Mouse (Mus musculus): ENCODE results near the gene Flrt1. TPM values are rescaled to one million over a fixed set of nuclear protein-coding genes. Genes with fewer than 3 reads are reported as not detected.

Gene Flrt1
- polyA plus RNA-seq, 1 experiment from 2014 or later = not detected

DNA sequence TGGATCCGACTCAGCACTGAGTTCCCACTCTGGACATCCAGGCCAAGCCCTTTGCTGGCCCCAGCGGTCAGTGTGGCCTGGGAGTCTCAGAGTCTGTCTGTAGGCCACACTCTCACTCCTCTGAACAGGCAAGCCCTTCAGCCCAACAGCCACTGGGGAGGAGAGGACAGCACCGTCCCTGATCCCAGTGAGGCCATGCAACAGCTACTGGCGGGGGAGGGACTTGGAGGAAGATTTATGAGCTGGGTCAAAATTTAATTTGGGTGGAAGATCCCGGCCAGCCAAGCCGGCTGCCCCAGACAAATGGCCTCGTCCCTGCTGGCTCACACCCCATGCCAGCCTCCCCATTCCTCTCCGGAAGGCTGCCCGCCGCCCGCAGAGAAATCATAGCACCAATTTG is 15.7 kb upstream of the Flrt1 start:
- H3K27ac ChIP-seq = no peak overlapping the region
- no peak overlapping the region for H3K4me3 ChIP-seq (ENCODE audit: inconsistent target)

DNA sequence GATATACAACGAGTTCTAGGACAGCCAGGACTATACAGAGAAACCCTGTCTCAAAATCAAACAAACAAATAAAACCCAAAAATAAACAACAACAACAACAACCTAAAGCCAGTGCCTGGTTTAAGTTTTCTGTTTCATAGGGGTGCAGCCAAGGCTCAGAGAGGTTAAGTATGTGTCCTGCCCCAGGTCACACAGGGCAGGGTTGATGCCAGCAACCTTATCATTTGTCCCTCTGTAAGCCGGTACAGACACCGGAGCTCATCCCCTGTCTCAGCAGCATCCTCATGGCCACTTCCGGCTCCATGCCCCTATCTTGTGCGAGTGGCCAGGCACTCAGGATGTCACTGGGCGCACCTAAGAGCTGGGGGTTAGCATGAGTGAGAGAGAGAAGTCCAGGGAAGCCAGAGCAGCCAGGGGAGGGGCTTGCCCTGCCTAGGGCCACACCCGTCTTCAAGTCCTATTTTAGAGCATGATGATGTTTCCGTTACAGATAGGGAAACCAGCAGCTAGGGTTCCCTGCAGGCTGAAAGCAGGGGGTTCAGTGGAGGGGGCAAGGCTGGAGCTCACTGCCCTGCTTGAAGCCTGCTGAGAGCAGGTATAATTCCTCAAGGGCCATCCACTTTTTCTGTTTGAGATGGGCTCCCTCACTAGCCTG is 12.3 kb upstream of the Flrt1 start:
- Histone ChIP-seq H3K27ac (no peak overlapping the region), H3K4me3 (ENCODE audit: inconsistent target) (no peak overlapping the region)
- WGBS (ENCODE audit: missing documents) = 42% methylated on average over 7 of the region's 8 CpGs

More for the DNA sequence above, 15.7 kb upstream of the Flrt1 start:
- Histone ChIP-seq H3K36me3 (ENCODE audit: inconsistent target) (no peaks in the 10 kb centered on the region), H3K79me2 (ENCODE audit: inconsistent target) (no peaks in the 10 kb centered on the region)
- 89% methylated on average over 11 of the region's 11 CpGs for WGBS (ENCODE audit: missing documents)

DNA sequence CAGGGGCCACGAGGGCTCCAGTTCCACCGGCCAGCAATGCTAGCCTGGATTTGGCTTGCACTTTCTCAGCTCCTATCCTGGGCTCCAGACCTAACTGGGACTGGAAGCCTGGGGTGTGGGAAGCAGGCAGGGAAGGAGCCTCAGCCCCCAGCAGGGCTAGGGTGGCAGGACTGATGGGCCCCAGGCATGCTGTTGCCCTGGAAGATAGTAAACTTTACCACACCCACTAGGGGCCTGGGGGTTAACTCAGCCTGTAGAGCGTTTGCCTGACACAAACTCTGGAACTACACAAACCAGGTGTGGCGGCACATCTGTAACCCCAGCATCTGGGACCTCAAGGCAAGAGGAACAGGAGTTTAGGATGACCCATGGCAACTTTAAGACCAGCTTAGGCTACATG is 11.6 kb upstream of the Flrt1 start:
- WGBS (ENCODE audit: missing documents) = 41% methylated on average over 4 of the region's 4 CpGs
- Histone ChIP-seq H3K36me3 (ENCODE audit: inconsistent target) (no peaks in the 10 kb centered on the region), H3K79me2 (ENCODE audit: inconsistent target) (no peaks in the 10 kb centered on the region), H3K4me3 (ENCODE audit: inconsistent target) (no peak overlapping the region), H3K27ac (no peak overlapping the region)

More for the DNA sequence above, 12.3 kb upstream of the Flrt1 start:
- H3K79me2 ChIP-seq (ENCODE audit: inconsistent target) = no peaks in the 10 kb centered on the region
- no peaks in the 10 kb centered on the region for H3K36me3 ChIP-seq (ENCODE audit: inconsistent target)

DNA sequence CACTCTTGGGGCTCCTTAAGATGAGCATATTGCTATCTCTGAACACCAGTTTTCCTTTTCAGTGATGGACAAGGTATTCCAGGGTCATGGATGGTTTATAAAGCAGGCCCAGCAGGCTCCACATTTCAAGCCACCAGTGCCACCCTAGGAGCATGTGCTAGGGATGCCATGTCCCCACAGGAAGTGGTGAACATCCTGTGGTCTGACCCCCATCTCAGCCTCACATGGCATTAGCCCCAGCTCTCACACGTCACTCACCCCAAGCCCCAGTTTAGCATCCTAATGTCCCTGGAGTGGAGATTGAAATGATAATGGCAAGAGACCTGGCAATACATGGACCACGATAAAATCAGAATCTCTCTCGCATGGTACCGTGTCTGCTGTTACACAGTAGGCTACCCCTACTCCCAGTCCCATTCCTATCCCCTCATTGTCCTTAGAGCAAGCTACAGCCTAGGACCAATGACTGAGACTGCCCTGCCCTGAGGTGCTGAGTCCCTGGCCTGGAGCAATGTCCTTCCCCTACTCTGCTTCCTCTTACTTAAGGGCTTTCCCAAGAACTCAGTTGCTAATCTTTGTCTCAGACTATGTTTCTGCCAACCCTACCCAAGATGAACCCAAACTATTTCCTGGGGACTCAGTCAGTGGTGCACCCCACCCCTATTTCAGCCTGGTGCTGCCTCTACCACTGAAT is 10.7 kb upstream of the Flrt1 start:
- Histone ChIP-seq H3K36me3 (ENCODE audit: inconsistent target) (no peaks in the 10 kb centered on the region), H3K79me2 (ENCODE audit: inconsistent target) (no peaks in the 10 kb centered on the region), H3K4me3 (ENCODE audit: inconsistent target) (no peak overlapping the region), H3K27ac (no peak overlapping the region)
- 26% methylated on average over 4 of the region's 4 CpGs for WGBS (ENCODE audit: missing documents)

DNA sequence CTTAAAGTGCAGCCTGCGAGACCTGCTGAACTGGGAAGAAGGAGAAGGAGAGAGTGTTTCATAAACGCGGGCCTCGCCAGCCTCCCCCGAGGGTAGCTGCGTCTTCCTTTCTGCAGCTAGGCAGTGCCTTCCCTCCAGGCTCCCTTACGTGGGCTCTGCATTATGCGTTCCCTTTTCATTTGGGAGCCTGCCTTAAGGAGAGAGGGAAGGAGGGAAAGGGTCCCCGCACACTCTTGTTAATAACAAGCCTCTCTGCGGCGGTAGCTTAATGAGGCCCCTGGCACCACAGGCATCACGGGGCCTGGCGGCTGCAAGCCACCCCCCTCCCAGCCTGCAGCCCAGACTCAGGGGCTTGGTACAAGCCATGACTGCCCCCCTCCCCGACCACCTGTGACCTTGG is 8.0 kb upstream of the Flrt1 start:
- 63% methylated on average over 14 of the region's 14 CpGs for WGBS (ENCODE audit: missing documents)
- Histone ChIP-seq H3K79me2 (ENCODE audit: inconsistent target) (no peaks in the 10 kb centered on the region), H3K4me3 (ENCODE audit: inconsistent target) (no peak overlapping the region), H3K36me3 (ENCODE audit: inconsistent target) (no peaks in the 10 kb centered on the region), H3K27ac (no peak overlapping the region)

DNA sequence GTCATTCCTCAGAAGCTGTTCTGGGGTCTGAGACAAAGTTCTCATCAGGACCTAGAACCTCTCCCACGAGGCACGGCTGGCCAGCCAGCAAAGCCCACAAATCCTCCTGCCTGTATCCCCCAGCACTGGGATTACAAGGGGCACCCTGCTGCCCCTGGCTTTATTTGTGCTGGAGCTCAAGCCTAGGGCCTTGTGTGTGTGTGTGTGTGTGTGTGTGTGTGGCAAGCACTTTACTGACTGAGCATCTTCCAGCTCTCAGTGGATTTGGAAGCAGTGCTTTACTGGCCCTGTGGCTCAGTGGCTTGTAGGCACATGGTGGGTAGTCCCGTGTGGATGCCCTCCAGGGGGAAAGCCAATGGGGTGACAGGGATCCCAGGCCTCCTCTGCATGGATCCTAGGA is 7.1 kb upstream of the Flrt1 start:
- Histone ChIP-seq H3K79me2 (ENCODE audit: inconsistent target) (no peaks in the 10 kb centered on the region), H3K4me3 (ENCODE audit: inconsistent target) (no peak overlapping the region), H3K36me3 (ENCODE audit: inconsistent target) (no peaks in the 10 kb centered on the region), H3K27ac (no peak overlapping the region)
- 79% methylated on average over 3 of the region's 3 CpGs for WGBS (ENCODE audit: missing documents)

DNA sequence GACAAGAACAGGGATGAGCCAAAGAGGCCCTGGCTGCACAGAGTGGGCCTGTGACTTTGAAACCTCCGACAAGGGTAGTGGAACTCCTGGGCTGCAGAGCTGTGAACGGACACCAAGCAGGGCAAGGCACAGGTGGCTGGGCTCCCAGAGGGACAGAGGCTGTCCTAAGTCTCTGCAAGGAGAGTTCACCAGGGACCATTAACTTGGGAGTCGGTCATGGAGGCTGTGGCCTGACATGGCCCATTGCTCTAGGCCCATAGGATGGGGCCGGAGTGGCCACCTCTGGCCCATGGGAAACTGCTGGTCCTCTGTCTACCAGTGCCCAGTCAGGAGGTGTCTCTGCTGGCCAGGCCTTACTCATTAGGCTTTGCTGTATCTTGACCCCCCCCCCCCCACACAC is 6.2 kb upstream of the Flrt1 start:
- 86% methylated on average over 4 of the region's 4 CpGs for WGBS (ENCODE audit: missing documents)
- H3K79me2 ChIP-seq (ENCODE audit: inconsistent target) = no peaks in the 10 kb centered on the region

DNA sequence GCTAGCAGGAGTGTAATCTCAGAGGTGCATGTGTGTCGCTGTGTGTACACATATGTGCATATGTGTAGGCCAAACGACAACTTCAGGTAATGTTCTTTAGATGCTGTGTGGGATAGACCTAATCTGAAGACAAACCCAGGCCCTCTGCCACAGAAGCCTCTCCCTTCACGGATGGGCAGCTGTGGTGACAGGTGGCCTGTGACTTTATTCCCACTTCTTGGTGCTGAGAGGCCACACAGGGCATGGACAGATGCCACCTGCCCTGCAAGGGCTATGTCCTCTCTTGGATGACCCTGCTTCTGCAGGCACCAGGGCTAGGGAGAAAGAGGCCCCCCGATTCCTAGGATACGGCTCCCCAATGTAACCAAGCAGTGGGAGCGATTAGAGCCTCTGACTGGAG is 5.8 kb upstream of the Flrt1 start:
- Histone ChIP-seq H3K79me2 (ENCODE audit: inconsistent target) (no peaks in the 10 kb centered on the region), H3K36me3 (ENCODE audit: inconsistent target) (no peaks in the 10 kb centered on the region), H3K4me3 (ENCODE audit: inconsistent target) (no peak overlapping the region), H3K27ac (no peak overlapping the region)
- 94% methylated on average over 6 of the region's 6 CpGs for WGBS (ENCODE audit: missing documents)

More for the DNA sequence above, 6.2 kb upstream of the Flrt1 start:
- Histone ChIP-seq H3K27ac (no peak overlapping the region), H3K36me3 (ENCODE audit: inconsistent target) (no peaks in the 10 kb centered on the region), H3K4me3 (ENCODE audit: inconsistent target) (no peak overlapping the region)

DNA sequence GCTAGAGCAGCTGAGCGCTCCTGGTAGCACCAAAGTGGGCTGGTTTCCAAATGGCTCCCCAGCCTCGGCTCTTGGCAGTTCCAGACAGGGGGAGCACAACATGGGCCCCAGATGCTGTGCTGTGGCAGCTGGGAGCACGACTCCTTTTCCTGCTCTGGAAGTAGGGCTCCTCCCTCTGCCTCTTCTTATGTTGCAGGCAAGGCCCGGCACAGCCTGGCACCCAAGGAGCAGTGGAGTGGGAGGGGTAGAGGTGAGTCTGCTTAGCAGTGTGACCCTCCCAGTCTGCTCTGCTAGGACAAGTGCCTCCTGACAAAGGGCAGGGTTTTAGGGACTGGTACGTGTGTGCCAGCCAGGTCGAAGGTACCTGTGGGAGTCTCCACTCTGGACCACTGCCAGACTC is 5.3 kb upstream of the Flrt1 start:
- H3K27ac ChIP-seq = no peak overlapping the region
- H3K79me2 ChIP-seq (ENCODE audit: inconsistent target) = no peaks in the 10 kb centered on the region
- H3K4me3 ChIP-seq (ENCODE audit: inconsistent target) = no peak overlapping the region
- no peaks in the 10 kb centered on the region for H3K36me3 ChIP-seq (ENCODE audit: inconsistent target)
- WGBS (ENCODE audit: missing documents) = 98% methylated on average over 6 of the region's 6 CpGs

DNA sequence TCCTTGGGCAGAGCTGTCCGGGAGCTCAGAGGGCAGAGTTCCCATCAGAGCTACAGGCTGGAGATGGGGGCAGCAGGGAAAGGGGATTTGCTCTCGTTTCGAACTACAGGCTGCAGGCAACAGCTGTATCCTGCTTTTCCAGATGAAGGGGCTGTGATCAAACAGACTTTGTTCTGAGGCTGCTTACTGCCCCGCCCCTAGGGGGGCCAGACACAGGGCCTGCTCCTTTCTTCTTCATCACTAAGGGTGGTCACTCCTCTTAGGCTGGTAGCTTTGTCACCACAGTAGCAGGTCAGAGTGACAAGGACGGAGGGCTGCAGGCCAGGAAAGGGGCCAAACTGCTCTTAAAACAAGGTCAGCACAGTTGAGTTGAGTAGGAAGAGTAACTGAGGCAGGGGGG is 4.6 kb upstream of the Flrt1 start:
- no peaks in the 10 kb centered on the region for H3K36me3 ChIP-seq (ENCODE audit: inconsistent target)
- H3K4me3 ChIP-seq (ENCODE audit: inconsistent target) = no peak overlapping the region
- H3K79me2 ChIP-seq (ENCODE audit: inconsistent target) = no peaks in the 10 kb centered on the region
- 67% methylated on average over 5 of the region's 5 CpGs for WGBS (ENCODE audit: missing documents)
- no peak overlapping the region for H3K27ac ChIP-seq

DNA sequence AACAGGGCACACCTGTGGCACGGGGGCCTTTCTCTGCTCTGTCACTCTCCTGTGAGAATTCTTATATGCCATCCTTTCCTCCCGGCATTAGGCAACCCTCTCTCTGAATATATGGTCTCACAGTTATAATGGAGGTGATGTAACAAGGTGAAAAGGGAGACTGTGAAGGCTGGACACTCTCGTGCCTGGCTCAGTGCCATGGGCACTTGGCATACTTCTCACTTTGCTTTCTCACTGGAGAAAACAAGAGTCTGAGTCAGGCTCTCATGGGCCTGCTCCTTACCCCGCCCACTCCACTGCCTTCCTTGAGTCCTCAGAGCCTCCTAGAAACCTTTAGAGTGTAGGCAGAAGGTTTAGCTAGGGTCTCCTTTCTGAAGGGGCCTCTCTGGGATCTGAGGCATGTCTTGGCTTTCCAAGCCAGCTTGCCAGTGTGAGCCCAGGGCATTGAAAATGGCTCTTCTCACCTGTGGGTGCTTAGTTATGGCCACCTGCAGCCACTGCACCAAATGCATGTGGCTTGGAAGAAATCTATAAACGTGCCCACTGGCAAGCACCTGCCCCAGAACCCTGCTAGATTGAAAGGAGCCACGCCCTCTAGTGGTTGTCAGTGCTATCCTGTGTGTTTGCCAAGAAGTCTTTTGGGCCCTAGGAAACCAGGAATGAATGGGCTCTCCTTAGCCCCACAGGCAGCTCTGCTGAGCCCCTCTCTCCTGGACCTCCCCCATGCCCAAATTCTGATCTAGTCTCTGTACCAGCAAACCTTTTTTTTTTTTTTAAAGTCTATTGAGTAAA is 2.8 kb upstream of the Flrt1 start:
- Histone ChIP-seq H3K79me2 (ENCODE audit: inconsistent target) (no peaks in the 10 kb centered on the region), H3K36me3 (ENCODE audit: inconsistent target) (no peaks in the 10 kb centered on the region), H3K4me3 (ENCODE audit: inconsistent target) (no peak overlapping the region), H3K27ac (no peak overlapping the region)
- 56% methylated on average over 6 of the region's 6 CpGs for WGBS (ENCODE audit: missing documents)

DNA sequence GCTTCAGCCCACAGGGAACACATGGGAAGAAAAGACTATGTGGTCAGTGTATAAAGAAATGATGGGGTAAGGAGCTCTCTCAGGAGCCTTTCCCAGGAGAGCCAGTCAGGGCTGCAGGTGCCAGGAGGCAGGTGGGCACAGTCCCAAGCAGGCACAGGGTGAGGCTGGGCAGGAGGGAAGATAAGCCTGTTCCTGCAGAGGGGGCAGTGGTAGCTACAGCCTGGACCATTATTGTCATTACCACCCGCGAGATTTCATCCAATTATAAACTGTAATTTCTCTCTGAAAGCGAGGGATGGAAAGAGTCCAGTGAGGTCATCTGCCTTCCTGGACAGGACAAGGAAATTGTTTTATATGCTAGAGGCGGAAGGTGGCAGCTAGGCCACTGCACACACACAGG is 1.6 kb upstream of the Flrt1 start:
- Histone ChIP-seq H3K4me3 (ENCODE audit: inconsistent target) (no peak overlapping the region), H3K79me2 (ENCODE audit: inconsistent target) (no peaks in the 10 kb centered on the region), H3K36me3 (ENCODE audit: inconsistent target) (no peaks in the 10 kb centered on the region), H3K27ac (no peak overlapping the region)
- WGBS (ENCODE audit: missing documents) = 90% methylated on average over 4 of the region's 4 CpGs

DNA sequence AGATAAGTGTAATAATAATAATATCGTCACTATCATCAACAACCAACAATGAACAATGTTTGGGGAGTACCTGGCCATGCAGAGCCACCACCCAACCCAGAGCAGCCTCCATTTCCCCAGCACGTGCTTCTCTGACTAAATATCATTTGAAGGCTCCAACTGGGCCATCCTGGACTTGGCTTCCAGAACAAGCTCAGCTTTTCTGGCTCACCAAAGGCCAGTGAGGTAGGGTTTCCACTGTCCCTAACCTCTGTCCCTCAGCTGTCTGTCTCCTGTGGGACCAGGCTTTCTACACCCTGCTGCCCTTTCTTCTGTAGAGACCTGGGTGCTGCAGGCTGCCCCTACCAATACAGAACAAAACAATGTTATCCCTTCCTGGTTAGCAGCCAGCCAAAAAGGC is 1.0 kb upstream of the Flrt1 start:
- Histone ChIP-seq H3K36me3 (ENCODE audit: inconsistent target) (no peaks in the 10 kb centered on the region), H3K4me3 (ENCODE audit: inconsistent target) (no peak overlapping the region), H3K79me2 (ENCODE audit: inconsistent target) (no peaks in the 10 kb centered on the region), H3K27ac (no peak overlapping the region)
- WGBS (ENCODE audit: missing documents) = 100% methylated on average over 2 of the region's 2 CpGs

DNA sequence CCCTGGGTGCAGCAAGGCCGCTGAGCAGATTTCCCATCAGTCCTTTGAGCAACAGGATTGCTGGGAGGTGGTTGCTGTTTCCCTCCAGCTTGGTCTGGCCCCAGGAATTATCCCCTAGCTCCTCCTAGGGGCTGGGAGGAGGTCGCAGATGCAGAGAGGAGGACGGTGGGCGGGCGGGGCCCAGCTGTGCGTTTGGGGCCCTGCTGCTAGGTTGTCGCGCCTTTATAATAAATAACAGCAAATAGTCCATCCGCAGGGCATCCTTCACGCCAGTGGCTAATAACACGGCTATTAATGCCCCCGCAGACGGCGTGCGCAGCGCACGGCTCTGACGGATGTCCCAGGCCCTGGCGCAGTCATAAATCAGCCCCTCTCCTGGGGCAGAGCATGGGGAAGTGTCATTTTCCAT is 1.5 kb downstream of the Flrt1 start:
- WGBS (ENCODE audit: missing documents) = 92% methylated on average over 19 of the region's 19 CpGs

DNA sequence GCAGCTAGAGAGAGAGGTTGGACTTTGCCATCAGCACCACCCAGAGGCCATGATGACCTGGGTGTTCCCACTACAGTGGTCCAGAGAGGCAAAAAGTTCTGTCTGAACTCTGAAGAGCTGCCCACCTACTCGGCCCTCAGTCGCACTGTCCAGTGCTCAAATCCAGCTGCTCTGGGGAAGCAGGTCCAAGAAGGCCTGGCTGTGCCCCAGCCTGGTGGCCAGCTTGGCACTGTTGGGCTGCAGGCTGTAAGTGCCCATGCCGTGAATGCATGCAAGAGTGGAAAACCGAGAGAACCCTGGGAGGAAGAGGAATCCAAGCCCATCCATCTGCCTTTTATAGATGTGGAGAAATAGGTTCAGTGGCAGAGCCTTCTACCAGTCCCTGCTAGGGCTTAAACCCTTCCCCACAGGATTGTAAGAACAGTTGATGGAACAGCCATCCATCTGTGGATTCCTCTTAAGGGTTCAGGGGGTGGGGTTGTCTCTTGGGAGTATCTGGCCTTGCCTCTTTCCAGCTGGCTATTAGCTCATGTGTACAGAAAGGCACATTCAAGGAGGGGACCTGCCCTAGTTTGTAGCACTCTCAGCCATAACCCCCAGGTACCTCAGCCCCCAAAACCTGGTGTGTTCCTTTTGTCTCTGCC is 2.1 kb downstream of the Flrt1 start:
- H3K27ac ChIP-seq = no peak overlapping the region
- H3K79me2 ChIP-seq (ENCODE audit: inconsistent target) = no peaks in the 10 kb centered on the region
- H3K4me3 ChIP-seq (ENCODE audit: inconsistent target) = no peak overlapping the region
- 84% methylated on average over 4 of the region's 4 CpGs for WGBS (ENCODE audit: missing documents)
- H3K36me3 ChIP-seq (ENCODE audit: inconsistent target) = no peaks in the 10 kb centered on the region

More for the DNA sequence above, 1.5 kb downstream of the Flrt1 start:
- no peaks in the 10 kb centered on the region for H3K79me2 ChIP-seq (ENCODE audit: inconsistent target)
- H3K4me3 ChIP-seq (ENCODE audit: inconsistent target) = no peak overlapping the region
- H3K27ac ChIP-seq = no peak overlapping the region
- no peaks in the 10 kb centered on the region for H3K36me3 ChIP-seq (ENCODE audit: inconsistent target)
